Mouse (Mus musculus) intestine, embryonic 14.5 days (tissue): ENCODE results near the gene Guca2b. TPM values are rescaled to one million over a fixed set of nuclear protein-coding genes. Genes with fewer than 3 reads are reported as not detected.

Source experiments
- ATAC-seq: fragments of 200-750 bp; cut with Nextera tagmentation; replicated peaks from 2 replicates; pipeline ENCODE4 v1.8.0; 2017; ENCODE audit warnings: low read depth, moderate number of reproducible peaks, moderate TSS enrichment, moderate library complexity; ENCODE audit not compliant: low FRiP score, low TSS enrichment
- DNase-seq: peaks from one replicate; pipeline ENCODE4 v3.0.0-alpha.2; 2018; ENCODE audit warnings: low spot score
- H3K27ac ChIP-seq: fragments of 300-500 bp; sonication (generic); 2 replicates; pipeline ENCODE4 v1.5.1; 2014; ENCODE audit warnings: low read depth, mild to moderate bottlenecking, control low read depth
- H3K27me3 ChIP-seq: fragments of 300-500 bp; sonication (generic); replicated peaks from 2 replicates; pipeline ENCODE4 v1.6.1; 2014; ENCODE audit warnings: low read length, control low read depth; ENCODE audit not compliant: control insufficient read depth, insufficient read depth
- H3K36me3 ChIP-seq: fragments of 300-500 bp; sonication (generic); 2 replicates; pipeline ENCODE4 v1.6.1; 2014; ENCODE audit warnings: low read length, control low read depth; ENCODE audit not compliant: control insufficient read depth, insufficient read depth
- H3K4me1 ChIP-seq: fragments of 300-500 bp; sonication (generic); replicated peaks from 2 replicates; pipeline ENCODE4 v1.6.1; 2014; ENCODE audit warnings: low read length, control low read depth, mixed read lengths; ENCODE audit not compliant: control insufficient read depth, insufficient read depth
- H3K4me2 ChIP-seq: fragments of 300-500 bp; sonication (generic); 2 replicates; pipeline ENCODE4 v1.6.1; 2014; ENCODE audit warnings: low read length
- H3K4me3 ChIP-seq: fragments of 300-500 bp; sonication (generic); 2 replicates; pipeline ENCODE4 v1.5.1; 2014; ENCODE audit warnings: low read depth, low read length, control low read depth, mixed read lengths
- H3K9ac ChIP-seq: fragments of 300-500 bp; sonication (generic); 2 replicates; pipeline ENCODE4 v1.6.1; 2014; ENCODE audit warnings: mild to moderate bottlenecking, low read length
- H3K9me3 ChIP-seq: fragments of 300-500 bp; sonication (generic); 2 replicates; pipeline ENCODE4 v1.6.1; 2016; ENCODE audit warnings: low read length, control low read depth; ENCODE audit not compliant: control insufficient read depth
- WGBS: fragments of 180-500 bp; shearing (Covaris S2); extraction: QIAGEN DNeasy Blood & Tissue Kit; methylation state at CpG from one replicate; pipeline ENCODE4 v1.1.7; 2014; 5-methylcytosine and 5-hydroxymethylcytosine counted together
- polyA plus RNA-seq: library from polyadenylated mRNA; unstranded; fragments of >200 nt; fragmentation: Nextera tagmentation; extraction: Ambion mirVana; gene quantifications from 2 replicates; pipeline ENCODE4 v1.2.1, GENCODE M21; 2014

The Guca2b gene
- polyA plus RNA-seq, 1 experiment from 2014 or later: 8.7 TPM

DNA sequence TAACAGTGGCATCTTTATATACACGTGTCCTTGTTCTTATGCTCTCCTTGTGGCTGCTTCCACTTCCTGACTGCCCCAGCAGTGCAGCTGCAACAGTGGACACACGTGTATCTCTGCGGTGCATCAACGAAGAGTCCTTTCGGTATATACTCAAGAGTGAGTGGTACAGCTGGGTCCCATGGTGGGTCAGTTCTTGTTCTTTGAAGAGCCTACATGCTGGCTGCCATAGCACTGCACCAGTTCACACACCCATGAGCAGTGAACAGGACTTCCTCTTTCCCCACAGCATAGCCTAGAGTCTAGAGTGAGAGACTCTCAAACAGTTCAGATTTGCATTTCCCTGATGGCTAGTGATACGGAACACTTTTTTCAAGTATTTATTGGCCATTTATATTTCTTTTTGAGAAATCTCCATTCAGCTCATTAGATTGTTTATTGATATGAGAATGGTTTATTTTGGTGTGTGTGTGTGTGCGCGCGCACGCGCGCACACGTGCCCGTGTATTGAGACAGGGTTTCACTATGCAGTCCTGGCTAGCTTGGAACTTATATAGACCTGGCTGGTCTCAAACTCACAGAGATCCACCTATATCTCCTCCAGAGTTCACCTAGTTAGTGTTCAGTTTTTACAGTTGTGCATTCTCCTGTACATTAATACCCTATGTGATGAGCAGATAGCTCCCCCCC, 4.8 kb upstream of the Guca2b start:
- no peaks in the 10 kb centered on the region for H3K9me3 ChIP-seq
- H3K4me2 ChIP-seq: no peak overlapping the region
- H3K27ac ChIP-seq: no peak overlapping the region
- WGBS: 91% methylated on average over 14 of the region's 14 CpGs
- H3K36me3 ChIP-seq: no peaks in the 10 kb centered on the region
- no peak for DNase-seq
- no peaks in the 10 kb centered on the region for H3K4me1 ChIP-seq
- ATAC-seq: no peak
- H3K27me3 ChIP-seq: no peaks in the 10 kb centered on the region
- H3K4me3 ChIP-seq: no peak overlapping the region
- no peak overlapping the region for H3K9ac ChIP-seq

GRCm38 (mm10) chr4:119662976-119663375, 4.2 kb upstream of the Guca2b start:
- no peak overlapping the region for H3K4me3 ChIP-seq
- no peak for ATAC-seq
- H3K27me3 ChIP-seq: no peaks in the 10 kb centered on the region
- H3K9me3 ChIP-seq: no peaks in the 10 kb centered on the region
- no peak for DNase-seq
- no peak overlapping the region for H3K9ac ChIP-seq
- H3K27ac ChIP-seq: no peak overlapping the region
- H3K4me1 ChIP-seq: no peaks in the 10 kb centered on the region
- 87% methylated on average over 7 of the region's 7 CpGs for WGBS
- no peaks in the 10 kb centered on the region for H3K36me3 ChIP-seq
- H3K4me2 ChIP-seq: no peak overlapping the region

- WGBS: 73% methylated on average over 4 of the region's 4 CpGs
- DNase-seq: no peak
- H3K4me1 ChIP-seq: no peaks in the 10 kb centered on the region
- no peaks in the 10 kb centered on the region for H3K36me3 ChIP-seq
- H3K27me3 ChIP-seq: no peaks in the 10 kb centered on the region
- H3K9ac ChIP-seq: no peak overlapping the region
- no peak overlapping the region for H3K4me2 ChIP-seq
- H3K4me3 ChIP-seq: no peak overlapping the region
- H3K27ac ChIP-seq: no peak overlapping the region
- no peaks in the 10 kb centered on the region for H3K9me3 ChIP-seq
- no peak for ATAC-seq
Measured at GRCm38 (mm10) chr4:119662151-119662550, 3.4 kb upstream of the Guca2b start.

- no peaks in the 10 kb centered on the region for H3K36me3 ChIP-seq
- ATAC-seq (no peak), DNase-seq (no peak)
- no peaks in the 10 kb centered on the region for H3K4me1 ChIP-seq
- no peak overlapping the region for H3K9ac ChIP-seq
- no peak overlapping the region for H3K4me2 ChIP-seq
- no peaks in the 10 kb centered on the region for H3K27me3 ChIP-seq
- no peak overlapping the region for H3K4me3 ChIP-seq
- no peak overlapping the region for H3K27ac ChIP-seq
- H3K9me3 ChIP-seq: no peaks in the 10 kb centered on the region
- WGBS: 78% methylated on average over 8 of the region's 8 CpGs
Measured at GRCm38 (mm10) chr4:119660007-119660406, 1.3 kb upstream of the Guca2b start.

DNA sequence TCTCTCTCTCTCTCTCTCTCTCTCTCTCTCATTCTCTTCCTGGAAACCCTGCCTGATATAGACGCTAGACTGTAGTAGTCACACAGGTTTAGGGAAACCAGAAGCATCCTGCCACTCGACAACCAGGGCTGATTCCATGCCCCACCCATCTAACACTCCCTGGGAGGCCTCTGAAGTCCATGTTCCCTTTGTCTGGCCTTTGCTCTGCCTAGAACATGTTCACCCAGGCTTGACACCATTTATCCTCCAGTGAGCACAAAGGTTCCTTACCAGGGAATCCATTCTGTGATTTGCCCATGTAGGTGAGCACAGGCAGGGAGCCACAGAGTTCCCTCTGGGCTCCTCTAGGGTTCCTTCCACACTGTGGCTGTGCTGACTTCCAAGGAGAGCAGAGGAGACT, 508 bp downstream of the Guca2b start:
- no peak overlapping the region for H3K9ac ChIP-seq
- WGBS: 69% methylated on average over 2 of the region's 2 CpGs
- no peak for ATAC-seq
- no peak overlapping the region for H3K4me3 ChIP-seq
- no peaks in the 10 kb centered on the region for H3K4me1 ChIP-seq
- H3K4me2 ChIP-seq: no peak overlapping the region
- no peaks in the 10 kb centered on the region for H3K27me3 ChIP-seq
- no peaks in the 10 kb centered on the region for H3K36me3 ChIP-seq
- peaks cover 3% of the 10 kb centered on the region; the same call in 1 of the 2 replicates for H3K9me3 ChIP-seq
- DNase-seq: no peak
- H3K27ac ChIP-seq: no peak overlapping the region

DNA sequence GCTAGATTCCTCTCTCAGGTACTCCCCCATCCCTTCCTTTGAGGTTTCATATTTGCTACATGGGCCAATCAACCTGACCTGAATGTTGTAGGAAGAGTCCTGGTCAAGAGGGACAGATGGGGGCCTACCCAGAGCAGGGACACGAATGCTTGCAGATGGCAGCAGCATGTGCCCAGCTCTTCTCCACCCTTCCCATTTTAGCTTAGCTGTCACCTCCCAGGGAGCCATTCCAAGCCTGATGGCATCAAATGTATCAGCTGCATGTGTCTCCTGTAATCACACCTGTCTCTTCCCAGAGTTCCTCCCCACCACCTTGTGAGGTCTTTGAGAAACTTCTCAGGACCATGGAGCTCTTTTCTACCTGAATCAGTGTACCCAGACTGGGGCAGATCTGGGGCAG, 1.7 kb downstream of the Guca2b start:
- Histone ChIP-seq H3K36me3 (no peaks in the 10 kb centered on the region), H3K4me2 (no peak overlapping the region), H3K9ac (no peak overlapping the region), H3K9me3 (peaks cover 7% of the 10 kb centered on the region; the same call in 1 of the 2 replicates), H3K27me3 (no peaks in the 10 kb centered on the region), H3K4me3 (no peak overlapping the region), H3K27ac (no peak overlapping the region), H3K4me1 (no peaks in the 10 kb centered on the region)
- DNase-seq: no peak
- 85% methylated on average over 1 of the region's 1 CpGs for WGBS
- no peak for ATAC-seq

DNA sequence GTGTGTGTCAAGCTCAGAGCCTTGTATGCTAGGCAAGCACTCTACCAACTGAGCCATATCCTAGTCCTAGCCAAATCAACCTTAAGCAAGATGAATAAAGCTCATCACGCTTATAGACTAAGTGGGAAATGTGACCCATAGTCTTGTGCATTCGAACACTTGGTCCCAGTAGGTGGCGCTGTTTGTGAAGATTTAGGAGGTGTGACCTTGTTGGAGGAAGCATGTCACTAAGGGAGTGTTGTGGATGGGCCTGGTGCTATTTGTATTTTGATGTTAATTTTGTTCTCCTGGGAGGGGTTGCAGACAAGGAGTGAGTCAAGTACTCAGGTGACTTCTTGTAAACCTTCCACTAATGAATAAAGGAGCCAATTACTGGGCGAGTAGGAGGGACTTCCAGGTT, 16.1 kb downstream of the Guca2b start:
- Histone ChIP-seq H3K27me3 (no peaks in the 10 kb centered on the region), H3K4me1 (no peaks in the 10 kb centered on the region), H3K9me3 (no peaks in the 10 kb centered on the region), H3K4me3 (no peak overlapping the region), H3K4me2 (no peak overlapping the region), H3K36me3 (no peaks in the 10 kb centered on the region), H3K27ac (no peak overlapping the region), H3K9ac (no peak overlapping the region)
- no peak for DNase-seq
- WGBS: 82% methylated on average over 4 of the region's 4 CpGs
- ATAC-seq: no peak

- no peak overlapping the region for H3K9ac ChIP-seq
- H3K4me2 ChIP-seq: no peak overlapping the region
- no peaks in the 10 kb centered on the region for H3K9me3 ChIP-seq
- no peaks in the 10 kb centered on the region for H3K27me3 ChIP-seq
- H3K4me3 ChIP-seq: no peak overlapping the region
- H3K36me3 ChIP-seq: no peaks in the 10 kb centered on the region
- DNase-seq (no peak), ATAC-seq (no peak)
- 58% methylated on average over 11 of the region's 11 CpGs for WGBS
- no peaks in the 10 kb centered on the region for H3K4me1 ChIP-seq
- no peak overlapping the region for H3K27ac ChIP-seq
Measured at GRCm38 (mm10) chr4:119638656-119639055, 20.1 kb downstream of the Guca2b start.

GRCm38 (mm10) chr4:119637946-119638345, 20.8 kb downstream of the Guca2b start:
- Histone ChIP-seq H3K27me3 (no peaks in the 10 kb centered on the region), H3K4me2 (no peak overlapping the region), H3K4me1 (no peaks in the 10 kb centered on the region), H3K27ac (no peak overlapping the region), H3K4me3 (no peak overlapping the region), H3K9me3 (no peaks in the 10 kb centered on the region), H3K36me3 (no peaks in the 10 kb centered on the region), H3K9ac (no peak overlapping the region)
- WGBS: 80% methylated on average over 6 of the region's 6 CpGs
- DNase-seq (no peak), ATAC-seq (no peak)
